Comparison of ENCODE assay signal across 8 mouse cellular contexts in genomic region chr2:30966826-30967225, GRCm38 (mm10). TPM values are rescaled to one million over a fixed set of nuclear protein-coding genes. Genes with fewer than 3 reads are reported as not detected.
DNase-seq lines count a peak whose midpoint lies in the region; ATAC-seq and TF ChIP-seq lines count a peak whose summit lies in the region.

No protein-coding gene starts in this region.

- 6% methylated on average over 16 of the region's 16 CpGs for WGBS in kidney, postnatal 0 days
- 1% methylated on average over 16 of the region's 16 CpGs for WGBS in bone marrow, adult 2 months
- 26% methylated on average over 16 of the region's 16 CpGs for WGBS in hindbrain, embryonic 14.5 days
- WGBS in midbrain, embryonic 13.5 days = 27% methylated on average over 16 of the region's 16 CpGs

- no peaks in the 10 kb centered on the region for H3K27me3 ChIP-seq in kidney, postnatal 0 days (ENCODE audit: insufficient read depth, low read length)
- no peaks in the 10 kb centered on the region for H3K27me3 ChIP-seq in hindbrain, embryonic 14.5 days (ENCODE audit: control insufficient read depth, insufficient read depth, low read length)
- H3K27me3 ChIP-seq in midbrain, embryonic 13.5 days = no peaks in the 10 kb centered on the region

- H3K4me2 ChIP-seq in kidney, postnatal 0 days (ENCODE audit: low read length) = peak overlapping the region; percentile 74
- H3K4me2 ChIP-seq in hindbrain, embryonic 14.5 days (replicated peaks) = peak overlapping the region; percentile 90
- H3K4me2 ChIP-seq in midbrain, embryonic 13.5 days (replicated peaks) = peak overlapping the region; percentile 96

- TF ChIP-seq CTCF in kidney, postnatal 0 days (IDR thresholded peaks at IDR 0.05; ENCODE audit: low read depth) = no peak
- TF ChIP-seq CTCF in bone marrow, adult 2 months (IDR thresholded peaks at IDR 0.05; ENCODE audit: control insufficient read depth, insufficient read depth, low read length) = no peak

- 0 out of 2 replicates have a peak, but pooled peaks have one; percentile 16 for ATAC-seq in kidney, postnatal 0 days (replicated peaks; ENCODE audit: low FRiP score, low read depth)
- ATAC-seq in hindbrain, embryonic 14.5 days (ENCODE audit: low FRiP score) = no peak
- no peak; the same call in 1 of the 2 replicates for ATAC-seq in midbrain, embryonic 13.5 days
- no peak for ATAC-seq in CD4-positive, CD25-positive, alpha-beta regulatory T cell, adult 4 months

- H3K4me3 ChIP-seq in kidney, postnatal 0 days (replicated peaks; ENCODE audit: low read depth, low read length) = peak overlapping the region; percentile 99
- H3K4me3 ChIP-seq in bone marrow, adult 2 months (replicated peaks; ENCODE audit: control insufficient read depth, low read depth, low read length) = peak overlapping the region; percentile 91
- H3K4me3 ChIP-seq in hindbrain, embryonic 14.5 days (replicated peaks; ENCODE audit: low read length) = peak overlapping the region; percentile 98
- H3K4me3 ChIP-seq in midbrain, embryonic 13.5 days (replicated peaks) = peak overlapping the region; percentile 96

- peaks cover 10% of the 10 kb centered on the region for H3K4me1 ChIP-seq in kidney, postnatal 0 days (replicated peaks; ENCODE audit: insufficient read depth, low read length)
- H3K4me1 ChIP-seq in bone marrow, adult 2 months (ENCODE audit: control insufficient read depth, insufficient read depth, low read length) = peaks cover 3% of the 10 kb centered on the region; the same call in 1 of the 2 replicates
- peaks cover 16% of the 10 kb centered on the region for H3K4me1 ChIP-seq in hindbrain, embryonic 14.5 days (replicated peaks; ENCODE audit: control insufficient read depth, insufficient read depth, low read length)
- peaks cover 29% of the 10 kb centered on the region for H3K4me1 ChIP-seq in midbrain, embryonic 13.5 days (replicated peaks)

- TF ChIP-seq POLR2A in bone marrow, adult 2 months (IDR thresholded peaks at IDR 0.05; ENCODE audit: borderline replicate concordance, control insufficient read depth, low read depth, low read length) = no peak

- no peak for DNase-seq in kidney, postnatal 0 days (ENCODE audit: low spot score)
- no peak for DNase-seq in kidney, postnatal 14 days
- DNase-seq in hindbrain, embryonic 14.5 days (ENCODE audit: low spot score) = no peak
- no peak for DNase-seq in frontal cortex, postnatal 10 days (ENCODE audit: low spot score in 2 of 2)
- DNase-seq in right cerebral cortex, postnatal 36 days (ENCODE audit: low spot score in 2 of 2) = no peak

- no peak overlapping the region for H3K27ac ChIP-seq in kidney, postnatal 0 days
- H3K27ac ChIP-seq in bone marrow, adult 2 months (ENCODE audit: control insufficient read depth, insufficient read depth, low read depth, low read length, poor library complexity) = peak overlapping the region; percentile 91
- H3K27ac ChIP-seq in hindbrain, embryonic 14.5 days = no peak overlapping the region
- no peak overlapping the region for H3K27ac ChIP-seq in midbrain, embryonic 13.5 days

- H3K36me3 ChIP-seq in kidney, postnatal 0 days (ENCODE audit: insufficient read depth, low read length) = peaks cover 19% of the 10 kb centered on the region
- peaks cover 45% of the 10 kb centered on the region for H3K36me3 ChIP-seq in hindbrain, embryonic 14.5 days (replicated peaks; ENCODE audit: control insufficient read depth, insufficient read depth)
- peaks cover 50% of the 10 kb centered on the region for H3K36me3 ChIP-seq in midbrain, embryonic 13.5 days

- H3K9me3 ChIP-seq in kidney, postnatal 0 days (replicated peaks; ENCODE audit: low read length) = no peaks in the 10 kb centered on the region
- no peaks in the 10 kb centered on the region for H3K9me3 ChIP-seq in hindbrain, embryonic 14.5 days (ENCODE audit: control insufficient read depth, low read length)
- H3K9me3 ChIP-seq in midbrain, embryonic 13.5 days = no peaks in the 10 kb centered on the region

- peak overlapping the region; percentile 94 for H3K9ac ChIP-seq in kidney, postnatal 0 days (ENCODE audit: low read depth, low read length)
- peak overlapping the region; percentile 96 for H3K9ac ChIP-seq in hindbrain, embryonic 14.5 days
- H3K9ac ChIP-seq in midbrain, embryonic 13.5 days (replicated peaks) = peak overlapping the region; percentile 97

RNA-seq across cellular contexts. Expression of gene Tor1a, which starts 0.9 kb away (rescaled TPM):
- polyA plus RNA-seq in kidney, postnatal 0 days (2015; fragmentation: Nextera tagmentation; extraction: Ambion mirVana) = 69.1 and 70.7 TPM in 2 replicates
- 14.7 and 35.0 TPM in 2 replicates for polyA plus RNA-seq in bone marrow, adult 2 months (2011; ENCODE audit: insufficient read depth, insufficient read length, low replicate concordance, missing spikeins)
- 81.2 and 82.0 TPM in 2 replicates for polyA plus RNA-seq in hindbrain, embryonic 14.5 days (2014; fragmentation: Nextera tagmentation; extraction: Ambion mirVana)
- 93.2 and 95.7 TPM in 2 replicates for polyA plus RNA-seq in midbrain, embryonic 13.5 days (2015; fragmentation: Nextera tagmentation; extraction: Ambion mirVana)
- 10 to 100 TPM; 66.2 to 86.1 TPM for polyA plus RNA-seq in CD4-positive, CD25-positive, alpha-beta regulatory T cell, adult 4 months (2017; shearing (Covaris generic))

RNA-seq across cellular contexts. Expression of gene Tor1b, which starts 14.1 kb away (rescaled TPM):
- 34.8 and 35.3 TPM in 2 replicates for polyA plus RNA-seq in kidney, postnatal 0 days (2015; fragmentation: Nextera tagmentation; extraction: Ambion mirVana)
- 19.3 and 34.2 TPM in 2 replicates for polyA plus RNA-seq in bone marrow, adult 2 months (2011; ENCODE audit: insufficient read depth, insufficient read length, low replicate concordance, missing spikeins)
- 19.4 and 20.6 TPM in 2 replicates for polyA plus RNA-seq in hindbrain, embryonic 14.5 days (2014; fragmentation: Nextera tagmentation; extraction: Ambion mirVana)
- 18.3 and 20.5 TPM in 2 replicates for polyA plus RNA-seq in midbrain, embryonic 13.5 days (2015; fragmentation: Nextera tagmentation; extraction: Ambion mirVana)
- polyA plus RNA-seq in CD4-positive, CD25-positive, alpha-beta regulatory T cell, adult 4 months (2017; shearing (Covaris generic)) = 10 to 100 TPM; 24.5 to 25.6 TPM

RNA-seq across cellular contexts. Expression of gene BC005624, which starts 15.2 kb away (rescaled TPM):
- 47.2 and 48.4 TPM in 2 replicates for polyA plus RNA-seq in kidney, postnatal 0 days (2015; fragmentation: Nextera tagmentation; extraction: Ambion mirVana)
- 26.0 and 35.8 TPM in 2 replicates for polyA plus RNA-seq in bone marrow, adult 2 months (2011; ENCODE audit: insufficient read depth, insufficient read length, low replicate concordance, missing spikeins)
- 72.5 and 73.7 TPM in 2 replicates for polyA plus RNA-seq in hindbrain, embryonic 14.5 days (2014; fragmentation: Nextera tagmentation; extraction: Ambion mirVana)
- polyA plus RNA-seq in midbrain, embryonic 13.5 days (2015; fragmentation: Nextera tagmentation; extraction: Ambion mirVana) = 88.8 and 92.8 TPM in 2 replicates
- 100 to 1,000 TPM in 1 of 2 experiments, 10 to 100 TPM in 1; 86.1 to 107 TPM for polyA plus RNA-seq in CD4-positive, CD25-positive, alpha-beta regulatory T cell, adult 4 months (2017; shearing (Covaris generic))

RNA-seq across cellular contexts. Expression of gene Usp20, which starts 15.3 kb away (rescaled TPM):
- 12.9 and 15.9 TPM in 2 replicates for polyA plus RNA-seq in kidney, postnatal 0 days (2015; fragmentation: Nextera tagmentation; extraction: Ambion mirVana)
- polyA plus RNA-seq in bone marrow, adult 2 months (2011; ENCODE audit: insufficient read depth, insufficient read length, low replicate concordance, missing spikeins) = 8.6 and 11.7 TPM in 2 replicates
- 33.4 and 34.2 TPM in 2 replicates for polyA plus RNA-seq in hindbrain, embryonic 14.5 days (2014; fragmentation: Nextera tagmentation; extraction: Ambion mirVana)
- polyA plus RNA-seq in midbrain, embryonic 13.5 days (2015; fragmentation: Nextera tagmentation; extraction: Ambion mirVana) = 42.5 and 47.9 TPM in 2 replicates
- 10 to 100 TPM; 11.0 to 25.8 TPM for polyA plus RNA-seq in CD4-positive, CD25-positive, alpha-beta regulatory T cell, adult 4 months (2017; shearing (Covaris generic))

RNA-seq across cellular contexts. Expression of gene Ptges, which starts 37.2 kb away (rescaled TPM):
- polyA plus RNA-seq in kidney, postnatal 0 days (2015; fragmentation: Nextera tagmentation; extraction: Ambion mirVana) = 44.2 and 47.9 TPM in 2 replicates
- polyA plus RNA-seq in bone marrow, adult 2 months (2011; ENCODE audit: insufficient read depth, insufficient read length, low replicate concordance, missing spikeins) = 2.9 and 8.0 TPM in 2 replicates
- 3.7 and 4.1 TPM in 2 replicates for polyA plus RNA-seq in hindbrain, embryonic 14.5 days (2014; fragmentation: Nextera tagmentation; extraction: Ambion mirVana)
- 2.5 and 2.9 TPM in 2 replicates for polyA plus RNA-seq in midbrain, embryonic 13.5 days (2015; fragmentation: Nextera tagmentation; extraction: Ambion mirVana)
- not detected for polyA plus RNA-seq in CD4-positive, CD25-positive, alpha-beta regulatory T cell, adult 4 months (2017; shearing (Covaris generic))
